14 mouse cellular contexts compared by ENCODE assay signal in genomic region chr14:78699196-78699595, GRCm38 (mm10). TPM values are rescaled to one million over a fixed set of nuclear protein-coding genes. Genes with fewer than 3 reads are reported as not detected.
DNase-seq lines count a peak whose midpoint lies in the region; ATAC-seq and TF ChIP-seq lines count a peak whose summit lies in the region.
"Had no signal": no experiment of that assay in that cellular context is flagged by ENCODE, and none has a peak within 500 bp of the region (broad histone marks: within the 10 kb centered on the region; RNA-seq: fewer than 3 reads in every experiment).

No protein-coding gene starts in this region.

- H3K36me3 ChIP-seq in forebrain, postnatal 0 days (ENCODE audit: insufficient read depth), result no peaks in the 10 kb centered on the region
- no peaks in the 10 kb centered on the region for H3K36me3 ChIP-seq in forebrain, embryonic 11.5 days (ENCODE audit: control insufficient read depth, insufficient read depth, low read length)
- H3K36me3 ChIP-seq in splenic B cell, adult 2 months (ENCODE audit: control insufficient read depth, insufficient read depth, low read length, poor library complexity, severe bottlenecking), result no peaks in the 10 kb centered on the region
- H3K36me3 ChIP-seq: forebrain, embryonic 10.5 days; heart, embryonic 13.5 days; limb, embryonic 12.5 days had no signal

- ATAC-seq in forebrain, postnatal 0 days, result peak; percentile 72; the same call in 1 of the 2 replicates
- no peak for ATAC-seq in forebrain, embryonic 11.5 days (replicated peaks; ENCODE audit: low FRiP score)

- DNase-seq in forebrain, postnatal 0 days, result peak; percentile 33
- no peak for DNase-seq in forebrain, embryonic 11.5 days (ENCODE audit: low spot score)
- peak; percentile 18 for DNase-seq in retina, embryonic 14.5 days (ENCODE audit: low spot score)
- DNase-seq in retina, postnatal 1 day, result no peak
- DNase-seq in layer of hippocampus, adult 9-10 months (ENCODE audit: low spot score), result peak; percentile 63
- peak; percentile 19 for DNase-seq in splenic B cell, adult 2 months (ENCODE audit: low read depth, low spot score)
- DNase-seq in thymus, adult 18-20 months, result no peak
- no peak for DNase-seq in urinary bladder, postnatal 14 days (ENCODE audit: low spot score)
- DNase-seq: adrenal gland, postnatal 14 days; kidney, adult 2 months; lung, postnatal 10 days had no signal

- no peak overlapping the region for H3K4me2 ChIP-seq in forebrain, postnatal 0 days (ENCODE audit: low read depth)
- H3K4me2 ChIP-seq in forebrain, embryonic 11.5 days (ENCODE audit: low read depth, low read length, severe bottlenecking), result no peak overlapping the region
- H3K4me2 ChIP-seq: heart, embryonic 13.5 days; limb, embryonic 12.5 days had no signal

- H3K27me3 ChIP-seq in forebrain, postnatal 0 days (ENCODE audit: insufficient read depth, low read length), result no peaks in the 10 kb centered on the region
- no peaks in the 10 kb centered on the region for H3K27me3 ChIP-seq in forebrain, embryonic 11.5 days (ENCODE audit: control insufficient read depth, insufficient read depth, low read length)
- H3K27me3 ChIP-seq in splenic B cell, adult 2 months (ENCODE audit: control insufficient read depth, insufficient read depth, low read length, poor library complexity, severe bottlenecking), result no peaks in the 10 kb centered on the region
- H3K27me3 ChIP-seq: heart, embryonic 13.5 days; limb, embryonic 12.5 days had no signal

- H3K4me1 ChIP-seq in forebrain, postnatal 0 days (ENCODE audit: insufficient read depth), result no peaks in the 10 kb centered on the region; the same call in 1 of the 2 replicates
- no peaks in the 10 kb centered on the region for H3K4me1 ChIP-seq in forebrain, embryonic 11.5 days (replicated peaks; ENCODE audit: control insufficient read depth, insufficient read depth, low read length)
- H3K4me1 ChIP-seq: forebrain, embryonic 10.5 days had no signal

- no peak overlapping the region for H3K4me3 ChIP-seq in forebrain, postnatal 0 days (ENCODE audit: low read depth, low read length)
- H3K4me3 ChIP-seq in forebrain, embryonic 11.5 days (ENCODE audit: low read depth, low read length), result no peak overlapping the region
- H3K4me3 ChIP-seq: forebrain, embryonic 10.5 days; heart, embryonic 13.5 days; limb, embryonic 12.5 days had no signal

- no peak for TF ChIP-seq CTCF in forebrain, postnatal 0 days (IDR thresholded peaks at IDR 0.05; ENCODE audit: low read depth)

- WGBS in forebrain, postnatal 0 days, result 64% methylated on average over 5 of the region's 5 CpGs
- WGBS in forebrain, embryonic 11.5 days, result 95% methylated on average over 5 of the region's 5 CpGs

- H3K9ac ChIP-seq in forebrain, postnatal 0 days, result no peak overlapping the region
- H3K9ac ChIP-seq in forebrain, embryonic 11.5 days (ENCODE audit: low read length), result no peak overlapping the region
- H3K9ac ChIP-seq: heart, embryonic 13.5 days; limb, embryonic 12.5 days had no signal

- H3K27ac ChIP-seq in forebrain, postnatal 0 days (ENCODE audit: low read depth, low read length), result no peak overlapping the region
- H3K27ac ChIP-seq in forebrain, embryonic 11.5 days (ENCODE audit: low read depth, low read length), result no peak overlapping the region
- H3K27ac ChIP-seq: forebrain, embryonic 10.5 days; heart, embryonic 13.5 days; limb, embryonic 12.5 days had no signal

- no peaks in the 10 kb centered on the region for H3K9me3 ChIP-seq in forebrain, postnatal 0 days (ENCODE audit: low read length)
- no peaks in the 10 kb centered on the region for H3K9me3 ChIP-seq in forebrain, embryonic 11.5 days (ENCODE audit: control insufficient read depth, low read length)

RNA-seq across cellular contexts. Expression of gene Dgkh, which starts 33.4 kb away (rescaled TPM):
- total RNA-seq in forebrain, postnatal 0 days (2014; rRNA removed), result 16.2 and 22.3 TPM in 2 replicates
- 1.4 and 2.7 TPM in 2 replicates for polyA plus RNA-seq in forebrain, postnatal 0 days (2015; fragmentation: Nextera tagmentation; extraction: Ambion mirVana)
- polyA plus RNA-seq in forebrain, embryonic 11.5 days (2014; fragmentation: Nextera tagmentation; extraction: Ambion mirVana), result 1.3 and 1.8 TPM in 2 replicates

Comparison
In these comparisons a context has a peak if more than half of its experiments do, and no peak if none do; other contexts are left out.
1. DNase-seq: peak in forebrain, postnatal 0 days (single experiment), retina, embryonic 14.5 days (single experiment), layer of hippocampus, adult 9-10 months (single experiment) and splenic B cell, adult 2 months (single experiment); none in forebrain, embryonic 11.5 days (single experiment), retina, postnatal 1 day (single experiment), thymus, adult 18-20 months (0 of 2) and urinary bladder, postnatal 14 days (single experiment).